Mouse (Mus musculus) megakaryocyte, embryonic 14.5 days (primary cell): ENCODE measurements at regions not wholly inside any gene's neighbourhood (a gene's known extent, or its start where the extent isn't known, plus 50 kb on each side); places are given as distances from the start of the nearest gene placed in this dataset.

ENCODE experiments used
- H3K27me3 ChIP-seq: replicated peaks from 2 replicates; pipeline ENCODE3; 2012; ENCODE audit warnings: inconsistent platforms
- H3K36me3 ChIP-seq: replicated peaks from 2 replicates; pipeline ENCODE3; 2012; ENCODE audit warnings: low read length, inconsistent platforms, mixed read lengths
- H3K4me1 ChIP-seq: 2 replicates; pipeline ENCODE4 v1.6.1; 2012; ENCODE audit warnings: inconsistent platforms
- H3K4me3 ChIP-seq: replicated peaks from 2 replicates; pipeline ENCODE3; 2012; ENCODE audit warnings: moderate library complexity, mild to moderate bottlenecking, inconsistent platforms
- H3K9me3 ChIP-seq: 2 replicates; pipeline ENCODE4 v1.6.1; 2012; ENCODE audit warnings: inconsistent platforms
- FLI1 ChIP-seq: IDR thresholded peaks from 2 replicates; pipeline ENCODE4 v1.6.1; 2012; ENCODE audit warnings: low read length, inconsistent platforms, mixed read lengths
- GATA1 ChIP-seq: IDR thresholded peaks from 3 replicates; pipeline ENCODE4 v1.6.1; 2012; ENCODE audit warnings: mixed read lengths, low read length, inconsistent platforms, borderline replicate concordance

GRCm38 (mm10) chr10:19530056-19530455, 61.7 kb upstream of the Ifngr1 start:
- TF ChIP-seq GATA1, result no peak
- TF ChIP-seq FLI1, result no peak
- Histone ChIP-seq H3K27me3 (no peaks in the 10 kb centered on the region), H3K36me3 (no peaks in the 10 kb centered on the region), H3K4me1 (peaks cover 6% of the 10 kb centered on the region; the same call in 1 of the 2 replicates), H3K9me3 (no peaks in the 10 kb centered on the region), H3K4me3 (no peak overlapping the region)

- no peaks in the 10 kb centered on the region for H3K27me3 ChIP-seq
- no peaks in the 10 kb centered on the region for H3K36me3 ChIP-seq
- H3K4me3 ChIP-seq, result no peak overlapping the region
- H3K4me1 ChIP-seq, result peaks cover 6% of the 10 kb centered on the region; the same call in 1 of the 2 replicates
- TF ChIP-seq FLI1 (no peak), GATA1 (no peak)
- H3K9me3 ChIP-seq, result no peaks in the 10 kb centered on the region
Measured at GRCm38 (mm10) chr10:19531452-19531851, 60.3 kb upstream of the Ifngr1 start.

- H3K4me3 ChIP-seq, result no peak overlapping the region
- no peaks in the 10 kb centered on the region for H3K27me3 ChIP-seq
- H3K36me3 ChIP-seq, result no peaks in the 10 kb centered on the region
- TF ChIP-seq GATA1, result no peak
- TF ChIP-seq FLI1, result no peak
- H3K4me1 ChIP-seq, result peaks cover 6% of the 10 kb centered on the region; the same call in 1 of the 2 replicates
- no peaks in the 10 kb centered on the region for H3K9me3 ChIP-seq
Measured at GRCm38 (mm10) chr10:19532790-19533189, 59.0 kb upstream of the Ifngr1 start.

- Histone ChIP-seq H3K4me1 (peaks cover 6% of the 10 kb centered on the region; the same call in 1 of the 2 replicates), H3K9me3 (0 out of 2 replicates have a peak, but pooled peaks cover 3% of the 10 kb centered on the region), H3K4me3 (no peak overlapping the region), H3K36me3 (no peaks in the 10 kb centered on the region), H3K27me3 (no peaks in the 10 kb centered on the region)
- TF ChIP-seq GATA1, result no peak
- TF ChIP-seq FLI1, result no peak
Measured at GRCm38 (mm10) chr10:19533846-19534245, 57.9 kb upstream of the Ifngr1 start.
